Mouse (Mus musculus) left cerebral cortex, adult 8-10 months (tissue): ENCODE results near the gene Unc5b. TPM values are rescaled to one million over a fixed set of nuclear protein-coding genes. Genes with fewer than 3 reads are reported as not detected.

ENCODE experiments used
- DNase-seq, 2 experiments: peaks; one replicate each; pipeline ENCODE4 v3.0.0; 2022; ENCODE audit warnings: low spot score in 2 of 2
- total RNA-seq, 4 experiments: library from RNA; stranded (reverse); gene quantifications; 2 replicates each; pipeline ENCODE4 v1.2.4; 2022

Gene Unc5b
- total RNA-seq, 4 experiments from 2014 or later = 14.5 to 16.4 (median 15.3) TPM

- DNase-seq = no peak
Measured at GRCm38 (mm10) chr10:60801168-60801897, 30.0 kb downstream of the Unc5b start.

- DNase-seq = no peak
Measured at GRCm38 (mm10) chr10:60800295-60801167, 30.9 kb downstream of the Unc5b start.

- no peak for DNase-seq
Measured at GRCm38 (mm10) chr10:60797682-60798422, 33.5 kb downstream of the Unc5b start.

- DNase-seq = no peak
Measured at GRCm38 (mm10) chr10:60796474-60796873, 34.9 kb downstream of the Unc5b start.

- no peak for DNase-seq
Measured at GRCm38 (mm10) chr10:60796028-60796427, 35.4 kb downstream of the Unc5b start.

- no peak for DNase-seq
Measured at GRCm38 (mm10) chr10:60794792-60795191, 36.6 kb downstream of the Unc5b start.

- DNase-seq = peak in 1 of 2 experiments; percentile 28
Measured at GRCm38 (mm10) chr10:60794374-60794773, 37.0 kb downstream of the Unc5b start.

- DNase-seq = no peak
Measured at GRCm38 (mm10) chr10:60792841-60793240, 38.5 kb downstream of the Unc5b start.

- DNase-seq = no peak
Measured at GRCm38 (mm10) chr10:60792365-60792764, 39.0 kb downstream of the Unc5b start.

GRCm38 (mm10) chr10:60790912-60791311 is 40.5 kb downstream of the Unc5b start:
- no peak for DNase-seq

- DNase-seq = no peak
Measured at GRCm38 (mm10) chr10:60787303-60788074, 43.9 kb downstream of the Unc5b start.

GRCm38 (mm10) chr10:60783608-60784007 is 47.8 kb downstream of the Unc5b start:
- DNase-seq = no peak

- DNase-seq = peak in 1 of 2 experiments; percentile 85
Measured at GRCm38 (mm10) chr10:60779628-60780027, 51.8 kb downstream of the Unc5b start.

GRCm38 (mm10) chr10:60778542-60778941 is 52.8 kb downstream of the Unc5b start:
- peak in 1 of 2 experiments; percentile 38 for DNase-seq

- DNase-seq = no peak
Measured at GRCm38 (mm10) chr10:60775473-60775872, 55.9 kb downstream of the Unc5b start.

GRCm38 (mm10) chr10:60774616-60775015 is 56.8 kb downstream of the Unc5b start:
- DNase-seq = no peak

- DNase-seq = no peak
Measured at GRCm38 (mm10) chr10:60770855-60771254, 60.5 kb downstream of the Unc5b start.

GRCm38 (mm10) chr10:60768614-60769013 is 62.8 kb downstream of the Unc5b start:
- DNase-seq = no peak

GRCm38 (mm10) chr10:60767400-60767799 is 64.0 kb downstream of the Unc5b start:
- DNase-seq = no peak

GRCm38 (mm10) chr10:60762126-60762525 is 69.3 kb downstream of the Unc5b start:
- no peak for DNase-seq

- DNase-seq = peak; percentile 79 to 87
Measured at GRCm38 (mm10) chr10:60760377-60760776, 71.0 kb downstream of the Unc5b start.
